Mouse (Mus musculus) lung, embryonic 14.5 days (tissue): ENCODE data around the gene Dus2. TPM values are rescaled to one million over a fixed set of nuclear protein-coding genes. Genes with fewer than 3 reads are reported as not detected.
A peak's percentile ranks its signal among the peaks of the same experiment; 100 is the strongest.

Experiments used
- ATAC-seq: fragments of 200-750 bp; cut with Nextera tagmentation; 2 replicates; pipeline ENCODE4 v1.8.0; 2017; ENCODE audit warnings: mild to moderate bottlenecking, moderate TSS enrichment, moderate library complexity; ENCODE audit not compliant: insufficient read depth
- DNase-seq: peaks from one replicate; pipeline ENCODE4 v3.0.0-alpha.2; 2015
- H3K27ac ChIP-seq: fragments of 300-500 bp; sonication (generic); 2 replicates; pipeline ENCODE4 v1.5.1; 2014; ENCODE audit warnings: low read depth, mild to moderate bottlenecking, moderate library complexity
- H3K27me3 ChIP-seq: fragments of 300-500 bp; sonication (generic); 2 replicates; pipeline ENCODE4 v1.6.1; 2014; ENCODE audit warnings: low read length, control low read depth; ENCODE audit not compliant: insufficient read depth
- H3K36me3 ChIP-seq: fragments of 300-500 bp; sonication (generic); 2 replicates; pipeline ENCODE4 v1.6.1; 2014; ENCODE audit warnings: control low read depth; ENCODE audit not compliant: insufficient read depth
- H3K4me1 ChIP-seq: fragments of 300-500 bp; sonication (generic); 2 replicates; pipeline ENCODE4 v1.6.1; 2014; ENCODE audit warnings: antibody characterized with exemption, control low read depth; ENCODE audit not compliant: insufficient read depth
- H3K4me2 ChIP-seq: fragments of 300-500 bp; sonication (generic); 2 replicates; pipeline ENCODE4 v1.6.1; 2014; ENCODE audit warnings: mild to moderate bottlenecking
- H3K4me3 ChIP-seq: fragments of 300-500 bp; sonication (generic); 2 replicates; pipeline ENCODE4 v1.5.1; 2014; ENCODE audit warnings: low read depth, low read length
- H3K9ac ChIP-seq: fragments of 300-500 bp; sonication (generic); 2 replicates; pipeline ENCODE4 v1.6.1; 2014
- H3K9me3 ChIP-seq: fragments of 300-500 bp; sonication (generic); 2 replicates; pipeline ENCODE4 v1.6.1; 2016; ENCODE audit warnings: low read depth, low read length, control low read depth
- CTCF ChIP-seq: IDR thresholded peaks from 2 replicates; pipeline ENCODE4 v1.5.1; 2016; ENCODE audit warnings: antibody characterized with exemption, low read depth
- WGBS: fragments of 180-500 bp; shearing (Covaris S2); extraction: QIAGEN DNeasy Blood & Tissue Kit; methylation state at CpG from one replicate; pipeline ENCODE4 v1.1.7; 2014; 5-methylcytosine and 5-hydroxymethylcytosine counted together
- polyA plus RNA-seq: library from polyadenylated mRNA; unstranded; fragments of >200 nt; fragmentation: Nextera tagmentation; extraction: Ambion mirVana; gene quantifications from 2 replicates; pipeline ENCODE4 v1.2.1, GENCODE M21; 2014

The Dus2 gene
- polyA plus RNA-seq, 1 experiment from 2014 or later: 20.3 TPM

DNA sequence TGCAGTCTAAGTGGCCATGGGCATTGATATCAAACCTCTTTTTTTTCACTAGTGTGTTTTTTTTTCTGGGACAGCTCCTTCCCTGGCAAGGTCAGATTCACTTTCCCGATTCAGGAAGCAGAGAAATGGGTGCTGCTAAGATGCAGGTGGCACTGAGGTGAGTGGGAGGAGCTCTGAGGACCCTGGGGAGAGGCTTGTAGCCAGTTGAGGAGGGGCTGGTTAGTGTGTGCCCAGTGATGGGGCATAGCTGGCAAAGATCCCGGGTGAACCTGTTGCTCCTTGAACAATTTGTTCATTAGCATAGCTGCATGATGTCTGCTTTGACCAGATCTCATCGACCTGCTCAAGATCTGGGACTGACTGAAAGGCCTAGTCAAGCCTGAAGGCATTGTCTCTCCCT lies 63.9 kb downstream of the Dus2 start:
- Histone ChIP-seq H3K4me3 (no peak overlapping the region), H3K9me3 (no peaks in the 10 kb centered on the region), H3K4me2 (no peak overlapping the region), H3K27me3 (no peaks in the 10 kb centered on the region), H3K36me3 (peaks cover 20% of the 10 kb centered on the region; the same call in 1 of the 2 replicates), H3K4me1 (no peaks in the 10 kb centered on the region), H3K9ac (no peak overlapping the region), H3K27ac (no peak overlapping the region)
- no peak for DNase-seq
- WGBS: 55% methylated on average over 3 of the region's 3 CpGs
- TF ChIP-seq CTCF: no peak
- no peak for ATAC-seq

DNA sequence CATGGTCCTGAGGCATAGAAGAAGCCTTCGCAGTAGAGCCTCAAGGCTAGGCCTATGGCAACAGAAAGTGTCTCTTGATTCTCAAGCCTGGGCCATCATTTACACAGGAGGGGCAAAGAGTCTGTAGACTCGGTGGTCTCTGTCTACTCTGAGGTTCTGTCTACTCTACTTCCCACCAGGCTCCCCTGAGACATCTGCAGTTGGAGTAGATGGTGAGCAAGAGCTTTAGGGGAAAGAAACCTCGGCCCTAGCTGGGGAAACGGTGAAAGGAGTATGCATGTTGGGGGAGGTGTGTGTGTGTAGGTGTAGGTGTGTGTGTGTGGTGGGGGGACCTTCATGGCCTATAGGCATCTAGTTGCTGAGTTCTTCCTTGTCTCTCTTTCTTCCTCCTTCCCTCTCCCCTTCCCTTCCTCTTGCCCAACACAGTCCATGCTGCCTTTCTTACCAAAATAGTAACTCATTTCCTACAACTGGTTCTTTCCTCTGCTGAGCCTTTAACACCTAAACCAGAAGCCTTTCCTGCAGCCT lies 65.4 kb downstream of the Dus2 start:
- Histone ChIP-seq H3K4me1 (0 out of 2 replicates have a peak, but pooled peaks cover 7% of the 10 kb centered on the region), H3K9ac (no peak overlapping the region), H3K4me2 (no peak overlapping the region), H3K27me3 (no peaks in the 10 kb centered on the region), H3K4me3 (no peak overlapping the region), H3K9me3 (no peaks in the 10 kb centered on the region), H3K27ac (no peak overlapping the region), H3K36me3 (peaks cover 16% of the 10 kb centered on the region; the same call in 1 of the 2 replicates)
- 87% methylated on average over 4 of the region's 4 CpGs for WGBS
- no peak for DNase-seq
- TF ChIP-seq CTCF: no peak
- no peak for ATAC-seq

DNA sequence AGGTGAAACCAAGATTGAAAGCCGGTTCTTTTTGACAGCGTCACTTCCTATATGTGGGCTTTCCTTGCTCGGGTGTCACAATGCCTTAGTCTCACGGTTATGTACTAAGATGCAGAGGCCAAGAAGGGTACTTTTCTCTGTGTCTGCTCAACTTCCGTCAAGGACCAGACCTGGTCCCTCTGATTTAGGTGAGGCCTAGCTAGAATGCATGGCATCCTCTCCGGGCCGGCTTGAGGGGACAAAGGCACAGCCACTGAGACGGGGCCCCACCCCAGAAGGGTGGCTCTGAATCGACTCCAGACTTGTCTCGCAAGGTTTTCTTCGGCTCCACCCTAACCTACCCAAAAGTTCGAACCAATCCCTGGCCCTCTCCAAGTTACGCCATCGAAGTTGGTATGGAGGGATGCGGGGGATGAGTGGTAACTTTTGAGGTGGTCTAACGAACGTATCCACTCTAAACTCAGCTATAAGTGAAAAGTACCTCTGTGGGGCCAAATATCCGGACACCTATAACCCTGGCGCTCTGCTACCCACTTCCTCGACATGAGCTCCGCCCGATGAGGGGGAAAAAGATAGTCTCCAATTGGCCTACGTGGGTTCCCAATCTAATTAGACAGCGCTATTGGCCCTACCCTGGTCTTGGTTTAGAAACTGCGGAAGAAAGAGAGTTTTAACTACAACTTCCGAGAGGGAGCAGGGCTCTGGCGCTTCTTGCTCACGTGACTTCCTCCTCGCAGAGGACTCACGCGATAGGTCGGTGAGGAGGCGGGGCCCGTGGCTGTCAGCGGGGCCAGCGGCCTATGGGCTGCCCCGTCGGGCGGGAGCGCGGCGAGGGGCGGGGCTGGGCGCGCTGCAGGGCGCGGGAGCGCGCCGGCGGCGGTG lies 67.8 kb downstream of the Dus2 start, which contains the start of gene Nfatc3:
TSS of gene Nfatc3 (plus strand) at position 110 of the 882 bp plus-strand sequence.
- Histone ChIP-seq H3K27ac (peak within 1 kb of the TSS; percentile 96), H3K9me3 (no peaks in the 10 kb centered on the region), H3K36me3 (no peaks in the 10 kb centered on the region), H3K4me2 (peak within 1 kb of the TSS; percentile 89), H3K4me1 (0 out of 2 replicates have a peak, but pooled peaks cover 12% of the 10 kb centered on the region), H3K4me3 (peak within 1 kb of the TSS; percentile 87), H3K27me3 (no peaks in the 10 kb centered on the region), H3K9ac (peak within 1 kb of the TSS; percentile 88)
- DNase-seq: peak; percentile 99
- TF ChIP-seq CTCF: no peak
- WGBS: under 1% methylated on average over 52 of the region's 52 CpGs
- ATAC-seq: peak; percentile 98

DNA sequence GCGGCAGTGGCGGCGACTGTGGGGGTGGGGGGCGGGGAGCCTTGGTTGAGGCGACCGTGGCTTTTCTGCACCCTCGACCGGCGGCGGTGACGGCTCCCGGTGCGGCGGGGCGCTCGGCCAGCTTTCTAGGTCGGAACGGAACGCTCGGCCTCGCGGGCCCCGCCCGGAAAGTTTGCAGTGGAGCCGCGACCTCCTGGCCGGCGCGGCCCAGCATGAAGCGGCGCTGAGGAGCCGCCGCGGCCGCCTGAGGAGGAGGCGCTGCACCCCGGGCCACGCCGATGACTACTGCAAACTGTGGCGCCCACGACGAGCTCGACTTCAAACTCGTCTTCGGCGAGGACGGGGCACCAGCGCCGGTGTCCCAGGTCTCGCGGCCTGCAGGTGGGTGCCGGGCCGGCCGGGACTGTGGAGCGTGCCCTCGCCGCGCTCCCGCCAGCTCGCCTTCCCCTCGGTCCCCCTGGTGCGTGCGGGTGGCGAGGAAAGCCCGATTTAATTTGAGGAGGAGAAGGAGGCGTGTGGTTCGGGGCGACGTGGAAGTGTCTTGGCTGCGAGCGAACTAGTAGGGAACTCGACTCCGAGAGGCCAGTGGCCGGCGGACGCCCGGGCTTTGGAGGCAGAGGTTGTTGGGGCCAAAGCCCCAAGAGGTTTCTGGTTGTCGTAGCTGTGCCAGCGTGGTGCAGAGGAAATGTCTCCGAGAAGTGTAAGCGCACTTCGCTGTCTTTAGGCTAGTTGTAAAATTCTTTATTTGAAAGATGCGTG lies 68.7 kb downstream of the Dus2 start:
- DNase-seq (peak; percentile 76), ATAC-seq (peak; percentile 86)
- H3K4me2 ChIP-seq: peak overlapping the region; percentile 69
- H3K36me3 ChIP-seq: no peaks in the 10 kb centered on the region
- H3K9ac ChIP-seq: peak overlapping the region; percentile 88
- peak overlapping the region; percentile 96 for H3K27ac ChIP-seq
- peak overlapping the region; percentile 87 for H3K4me3 ChIP-seq
- no peaks in the 10 kb centered on the region for H3K27me3 ChIP-seq
- H3K9me3 ChIP-seq: no peaks in the 10 kb centered on the region
- no peak for TF ChIP-seq CTCF
- under 1% methylated on average over 68 of the region's 83 CpGs for WGBS
- H3K4me1 ChIP-seq: 0 out of 2 replicates have a peak, but pooled peaks cover 12% of the 10 kb centered on the region

DNA sequence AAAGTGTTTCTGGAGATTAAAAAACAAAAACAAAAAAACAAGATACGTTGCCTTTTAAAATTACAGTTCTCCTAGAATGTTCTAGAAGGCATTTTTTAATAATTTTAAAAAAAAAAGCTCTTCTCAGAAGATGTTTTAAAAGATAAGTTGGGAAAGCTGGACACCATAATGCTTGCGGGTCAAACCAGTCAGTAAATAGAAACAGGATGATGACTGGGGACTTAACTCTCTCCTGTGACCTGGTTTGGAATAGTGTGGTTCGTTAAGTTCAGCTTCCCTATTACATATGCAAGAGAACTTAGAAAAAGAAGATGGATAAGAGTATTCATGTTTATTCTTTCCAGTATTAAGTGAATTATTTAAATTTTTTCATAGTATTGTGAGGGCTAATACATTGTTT lies 69.4 kb downstream of the Dus2 start:
- Histone ChIP-seq H3K4me1 (0 out of 2 replicates have a peak, but pooled peaks cover 12% of the 10 kb centered on the region), H3K4me3 (peak overlapping the region; percentile 87), H3K27me3 (no peaks in the 10 kb centered on the region), H3K9me3 (no peaks in the 10 kb centered on the region), H3K27ac (no peak overlapping the region), H3K36me3 (no peaks in the 10 kb centered on the region), H3K9ac (peak overlapping the region; percentile 88), H3K4me2 (peak overlapping the region; percentile 69)
- ATAC-seq: no peak
- no peak for TF ChIP-seq CTCF
- DNase-seq: peak; percentile 25
- WGBS: 2% methylated on average over 3 of the region's 3 CpGs

DNA sequence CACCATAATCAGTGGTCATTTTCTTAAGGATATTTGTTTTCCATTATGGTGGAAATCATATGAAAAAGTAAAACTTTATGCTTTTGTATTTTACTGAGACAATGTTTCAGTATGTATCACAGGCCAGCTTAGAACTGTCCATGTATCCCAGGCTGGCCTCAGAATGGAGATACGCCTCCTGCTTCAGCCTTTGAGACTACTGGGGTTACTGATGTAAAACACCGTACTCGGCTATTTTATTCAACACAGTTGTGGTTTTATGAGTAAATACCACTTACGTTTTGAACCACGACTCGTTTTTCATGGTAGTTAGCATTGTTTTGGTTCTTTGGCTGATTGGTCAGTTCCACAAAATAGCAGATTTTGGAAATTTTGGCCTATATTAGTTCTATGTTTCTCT lies 70.5 kb downstream of the Dus2 start:
- WGBS: 81% methylated on average over 6 of the region's 6 CpGs
- no peak overlapping the region for H3K27ac ChIP-seq
- TF ChIP-seq CTCF: no peak
- peak overlapping the region; percentile 87; the same call in 1 of the 2 replicates for H3K4me3 ChIP-seq
- no peaks in the 10 kb centered on the region for H3K9me3 ChIP-seq
- H3K4me1 ChIP-seq: 0 out of 2 replicates have a peak, but pooled peaks cover 12% of the 10 kb centered on the region
- H3K9ac ChIP-seq: peak overlapping the region; percentile 3; the same call in 1 of the 2 replicates
- H3K27me3 ChIP-seq: no peaks in the 10 kb centered on the region
- no peak for DNase-seq
- H3K4me2 ChIP-seq: peak overlapping the region; percentile 69
- no peak for ATAC-seq
- H3K36me3 ChIP-seq: no peaks in the 10 kb centered on the region

DNA sequence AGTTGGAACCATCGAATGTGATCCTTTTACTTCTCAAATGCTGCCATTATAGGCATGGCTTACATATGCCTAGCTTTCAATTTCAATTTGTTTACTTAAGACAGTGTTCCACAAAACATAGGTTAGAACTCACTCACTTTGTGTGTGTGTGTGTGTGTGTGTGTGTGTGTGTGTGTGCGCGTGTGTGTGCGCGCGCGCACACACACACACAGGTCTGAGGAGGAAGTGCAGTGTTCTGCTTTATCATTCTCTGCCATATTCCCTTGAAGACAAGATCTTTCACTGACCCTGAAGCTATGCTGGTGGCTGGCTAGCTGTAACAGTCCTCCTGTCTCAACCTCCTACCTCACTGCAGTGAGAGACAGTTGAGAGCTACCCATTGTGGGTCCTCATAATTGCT lies 71.9 kb downstream of the Dus2 start:
- H3K36me3 ChIP-seq: no peaks in the 10 kb centered on the region
- no peaks in the 10 kb centered on the region for H3K27me3 ChIP-seq
- H3K9me3 ChIP-seq: no peaks in the 10 kb centered on the region
- H3K9ac ChIP-seq: no peak overlapping the region
- no peak for TF ChIP-seq CTCF
- ATAC-seq (no peak), DNase-seq (no peak)
- 0 out of 2 replicates have a peak overlapping the region, but pooled peaks have one; percentile 7 for H3K4me2 ChIP-seq
- H3K4me3 ChIP-seq: no peak overlapping the region
- H3K4me1 ChIP-seq: 0 out of 2 replicates have a peak, but pooled peaks cover 12% of the 10 kb centered on the region
- WGBS: 92% methylated on average over 7 of the region's 7 CpGs
- no peak overlapping the region for H3K27ac ChIP-seq
